Mouse (Mus musculus) hindbrain, embryonic 12.5 days (tissue): ENCODE measurements around the gene Ssna1. TPM values are rescaled to one million over a fixed set of nuclear protein-coding genes. Genes with fewer than 3 reads are reported as not detected.

Experiments
- ATAC-seq: fragments of 200-750 bp; cut with Nextera tagmentation; 2 replicates; pipeline ENCODE4 v1.8.0; 2017; ENCODE audit warnings: moderate TSS enrichment; ENCODE audit not compliant: low FRiP score
- H3K27ac ChIP-seq: fragments of 300-500 bp; sonication (generic); 2 replicates; pipeline ENCODE4 v1.5.1; 2016; ENCODE audit warnings: mild to moderate bottlenecking
- H3K27me3 ChIP-seq: fragments of 300-500 bp; sonication (generic); 2 replicates; pipeline ENCODE4 v1.6.1; 2016; ENCODE audit warnings: mild to moderate bottlenecking
- H3K36me3 ChIP-seq: fragments of 300-500 bp; sonication (generic); 2 replicates; pipeline ENCODE4 v1.6.1; 2016; ENCODE audit warnings: mild to moderate bottlenecking
- H3K4me1 ChIP-seq: fragments of 300-500 bp; sonication (generic); 2 replicates; pipeline ENCODE4 v1.6.1; 2016
- H3K4me2 ChIP-seq: fragments of 300-500 bp; sonication (generic); replicated peaks from 2 replicates; pipeline ENCODE4 v1.6.1; 2016; ENCODE audit warnings: mild to moderate bottlenecking
- H3K4me3 ChIP-seq: fragments of 300-500 bp; sonication (generic); 2 replicates; pipeline ENCODE4 v1.5.1; 2016; ENCODE audit warnings: mild to moderate bottlenecking
- H3K9ac ChIP-seq: fragments of 300-500 bp; sonication (generic); 2 replicates; pipeline ENCODE4 v1.6.1; 2016; ENCODE audit warnings: mild to moderate bottlenecking, moderate library complexity
- H3K9me3 ChIP-seq: fragments of 300-500 bp; sonication (generic); replicated peaks from 2 replicates; pipeline ENCODE4 v1.6.1; 2016; ENCODE audit warnings: mild to moderate bottlenecking
- WGBS: fragments of 180-500 bp; shearing (Covaris S2); methylation state at CpG from one replicate; pipeline ENCODE4 v1.1.7; 2016; 5-methylcytosine and 5-hydroxymethylcytosine counted together
- polyA plus RNA-seq: library from polyadenylated mRNA; unstranded; fragments of >200 nt; fragmentation: Nextera tagmentation; extraction: Ambion mirVana; gene quantifications from 2 replicates; pipeline ENCODE4 v1.2.1, GENCODE M21; 2016

Ssna1 gene
- polyA plus RNA-seq, 1 experiment from 2014 or later = 201 TPM

GRCm38 (mm10) chr2:25246183-25247072 lies 25.8 kb downstream of the Ssna1 start, which contains the start of gene AL732309.1:
TSS of gene AL732309.1 (minus strand) at chr2:25246863.
- WGBS = 87% methylated on average over 10 of the region's 10 CpGs
- Histone ChIP-seq H3K4me3 (no peak within 1 kb of the TSS), H3K9me3 (no peaks in the 10 kb centered on the region), H3K4me2 (no peak within 1 kb of the TSS), H3K27me3 (peaks cover 13% of the 10 kb centered on the region), H3K27ac (no peak within 1 kb of the TSS), H3K4me1 (peaks cover 18% of the 10 kb centered on the region), H3K9ac (no peak within 1 kb of the TSS), H3K36me3 (peaks cover 66% of the 10 kb centered on the region)
- no peak for ATAC-seq

DNA sequence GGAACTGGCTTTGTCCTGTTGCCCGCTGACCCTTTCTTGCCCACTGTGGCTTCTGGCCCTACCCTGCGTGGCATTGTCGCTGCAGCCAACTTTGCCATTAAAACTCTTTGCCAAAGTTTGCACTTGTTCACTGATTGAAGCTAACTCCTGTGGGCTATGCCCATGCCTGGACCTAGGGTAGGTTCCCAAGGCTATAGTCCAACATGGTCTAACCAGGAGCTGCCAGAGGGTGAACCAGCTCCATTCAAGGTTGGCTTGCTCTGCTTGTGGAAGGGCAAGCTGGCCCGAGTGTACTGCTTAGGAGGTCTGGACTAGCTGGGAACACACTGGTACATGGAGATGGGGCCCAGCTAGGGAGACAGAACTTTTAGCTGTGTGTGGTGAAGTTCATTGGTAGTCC lies 28.1 kb downstream of the Ssna1 start:
- Histone ChIP-seq H3K4me1 (peaks cover 26% of the 10 kb centered on the region), H3K4me3 (no peak overlapping the region), H3K27me3 (peaks cover 17% of the 10 kb centered on the region), H3K27ac (no peak overlapping the region), H3K9ac (no peak overlapping the region), H3K4me2 (no peak overlapping the region), H3K36me3 (peaks cover 43% of the 10 kb centered on the region), H3K9me3 (no peaks in the 10 kb centered on the region)
- 82% methylated on average over 4 of the region's 4 CpGs for WGBS
- ATAC-seq = no peak

GRCm38 (mm10) chr2:25243342-25243741 lies 28.9 kb downstream of the Ssna1 start:
- H3K27me3 ChIP-seq = peaks cover 20% of the 10 kb centered on the region
- H3K27ac ChIP-seq = no peak overlapping the region
- peak overlapping the region; percentile 73; the same call in 1 of the 2 replicates for H3K9ac ChIP-seq
- H3K36me3 ChIP-seq = peaks cover 36% of the 10 kb centered on the region
- WGBS = 79% methylated on average over 8 of the region's 8 CpGs
- H3K4me3 ChIP-seq = peak overlapping the region; percentile 55
- H3K4me2 ChIP-seq = peak overlapping the region; percentile 92
- H3K9me3 ChIP-seq = no peaks in the 10 kb centered on the region
- H3K4me1 ChIP-seq = peaks cover 26% of the 10 kb centered on the region
- ATAC-seq = no peak

GRCm38 (mm10) chr2:25242101-25242506 lies 30.1 kb downstream of the Ssna1 start, which contains the start of the genes Rnf208 and Cysrt1:
TSS of gene Rnf208 (plus strand) at chr2:25242255.
TSS of gene Cysrt1 (minus strand) at chr2:25242452.
- Histone ChIP-seq H3K4me1 (peaks cover 26% of the 10 kb centered on the region), H3K4me3 (peak within 1 kb of the TSS; percentile 55), H3K4me2 (peak within 1 kb of the TSS; percentile 92), H3K27ac (peak within 1 kb of the TSS; percentile 76), H3K27me3 (peaks cover 20% of the 10 kb centered on the region), H3K9me3 (no peaks in the 10 kb centered on the region), H3K9ac (peak within 1 kb of the TSS; percentile 73), H3K36me3 (peaks cover 24% of the 10 kb centered on the region)
- peak; percentile 42 for ATAC-seq
- WGBS = 0% methylated on average over 7 of the region's 59 CpGs

GRCm38 (mm10) chr2:25241438-25241775 lies 30.8 kb downstream of the Ssna1 start:
- Histone ChIP-seq H3K36me3 (peaks cover 17% of the 10 kb centered on the region), H3K27ac (peak overlapping the region; percentile 76; the same call in 1 of the 2 replicates), H3K9me3 (no peaks in the 10 kb centered on the region), H3K4me1 (peaks cover 26% of the 10 kb centered on the region), H3K4me3 (peak overlapping the region; percentile 55), H3K27me3 (peaks cover 20% of the 10 kb centered on the region), H3K9ac (peak overlapping the region; percentile 73; the same call in 1 of the 2 replicates), H3K4me2 (peak overlapping the region; percentile 92)
- WGBS = 14% methylated on average over 6 of the region's 6 CpGs
- peak; percentile 5; the same call in 1 of the 2 replicates for ATAC-seq

DNA sequence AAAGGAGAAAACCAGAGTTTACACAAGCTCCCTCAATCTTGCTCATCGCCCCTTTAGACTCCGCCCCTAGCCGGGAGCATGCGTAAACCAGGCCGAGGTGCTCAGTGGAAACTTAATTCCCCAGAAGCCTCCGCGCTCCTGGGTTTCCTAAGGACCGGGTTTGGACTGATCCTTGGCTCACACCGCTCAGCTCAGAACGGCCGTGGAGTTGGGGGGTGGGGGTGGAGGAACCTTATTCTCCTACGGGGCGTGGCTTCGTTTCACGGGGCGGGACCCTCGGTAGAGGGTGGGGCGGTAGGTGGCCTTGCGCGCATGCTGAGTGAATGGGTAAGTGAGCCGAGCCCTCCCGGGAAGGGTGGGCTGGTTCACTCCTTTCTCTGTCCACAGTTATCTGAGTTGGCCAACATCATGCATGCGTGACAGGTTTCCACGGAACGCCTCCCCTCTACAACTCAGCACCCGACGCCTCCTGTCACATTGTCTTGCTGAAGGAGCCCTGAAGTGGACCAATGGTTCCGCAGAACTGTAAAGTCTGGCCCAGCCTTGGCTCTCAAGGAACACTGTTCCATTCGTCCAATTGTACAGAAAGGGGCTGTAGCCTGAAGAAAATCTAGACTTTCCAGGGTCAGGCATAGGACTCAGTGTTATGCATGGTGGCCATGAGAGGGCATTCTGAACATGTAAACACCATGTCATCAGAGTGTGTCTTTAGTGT lies 31.4 kb downstream of the Ssna1 start:
- Histone ChIP-seq H3K4me3 (peak overlapping the region; percentile 55), H3K4me2 (peak overlapping the region; percentile 92), H3K27me3 (peaks cover 24% of the 10 kb centered on the region), H3K27ac (peak overlapping the region; percentile 76), H3K36me3 (peaks cover 11% of the 10 kb centered on the region), H3K9me3 (no peaks in the 10 kb centered on the region), H3K4me1 (peaks cover 26% of the 10 kb centered on the region), H3K9ac (peak overlapping the region; percentile 73)
- peak; percentile 77 for ATAC-seq
- under 1% methylated on average over 29 of the region's 29 CpGs for WGBS

- 55% methylated on average over 8 of the region's 8 CpGs for WGBS
- ATAC-seq = no peak; the same call in 1 of the 2 replicates
- peak overlapping the region; percentile 92 for H3K4me2 ChIP-seq
- 0 out of 2 replicates have a peak overlapping the region, but pooled peaks have one; percentile 32 for H3K9ac ChIP-seq
- H3K4me3 ChIP-seq = peak overlapping the region; percentile 55; the same call in 1 of the 2 replicates
- peak overlapping the region; percentile 76; the same call in 1 of the 2 replicates for H3K27ac ChIP-seq
- no peaks in the 10 kb centered on the region for H3K9me3 ChIP-seq
- H3K4me1 ChIP-seq = peaks cover 26% of the 10 kb centered on the region
- peaks cover 24% of the 10 kb centered on the region for H3K27me3 ChIP-seq
- peaks cover 6% of the 10 kb centered on the region; the same call in 1 of the 2 replicates for H3K36me3 ChIP-seq
Observed at GRCm38 (mm10) chr2:25240310-25240709, 31.9 kb downstream of the Ssna1 start.

DNA sequence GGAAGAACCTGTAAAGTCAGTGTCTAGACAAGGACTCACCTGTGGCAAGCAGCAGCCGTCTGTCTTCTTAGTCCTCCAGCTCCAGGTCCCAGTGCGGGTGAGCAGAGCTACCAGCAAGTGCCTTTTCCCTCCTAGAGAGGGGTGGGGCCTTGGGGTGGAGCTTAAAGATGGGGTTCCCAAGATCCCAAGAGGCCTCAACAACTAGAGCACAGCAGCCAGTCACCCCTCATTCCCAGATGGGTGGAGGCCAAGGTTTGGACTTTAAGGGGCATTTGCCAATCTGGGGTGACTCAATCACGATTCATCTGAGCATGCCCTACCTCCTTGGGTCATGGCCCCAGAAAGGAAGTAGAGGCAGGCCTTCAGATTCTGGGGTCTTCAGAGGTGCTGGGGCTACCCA lies 32.5 kb downstream of the Ssna1 start:
- Histone ChIP-seq H3K9me3 (no peaks in the 10 kb centered on the region), H3K27ac (no peak overlapping the region), H3K9ac (no peak overlapping the region), H3K36me3 (0 out of 2 replicates have a peak, but pooled peaks cover under 1% of the 10 kb centered on the region), H3K4me2 (no peak overlapping the region), H3K4me1 (peaks cover 26% of the 10 kb centered on the region), H3K4me3 (no peak overlapping the region), H3K27me3 (peaks cover 24% of the 10 kb centered on the region)
- no peak for ATAC-seq
- WGBS = 81% methylated on average over 3 of the region's 3 CpGs

DNA sequence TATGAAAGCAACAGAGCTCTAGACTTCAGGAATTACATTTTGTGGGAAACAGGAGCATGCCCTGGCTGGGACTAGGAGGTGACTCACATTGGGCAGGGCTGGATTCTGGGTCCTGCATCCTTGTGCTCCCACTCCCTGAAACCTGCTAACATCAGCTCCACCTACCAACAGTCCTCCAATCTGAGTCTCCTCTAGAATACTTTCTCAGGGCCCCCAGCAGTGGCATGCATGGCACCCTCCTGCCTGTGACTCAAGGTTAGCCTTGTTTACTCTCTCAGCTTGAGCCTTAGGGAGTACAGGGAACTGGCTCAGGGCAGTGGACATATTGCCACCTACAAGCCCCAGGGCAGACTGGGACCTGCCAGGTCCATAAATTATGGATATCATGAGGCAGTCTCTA lies 34.1 kb downstream of the Ssna1 start:
- no peaks in the 10 kb centered on the region for H3K9me3 ChIP-seq
- H3K4me2 ChIP-seq = no peak overlapping the region
- peaks cover 22% of the 10 kb centered on the region for H3K4me1 ChIP-seq
- no peaks in the 10 kb centered on the region for H3K36me3 ChIP-seq
- no peak for ATAC-seq
- no peak overlapping the region for H3K4me3 ChIP-seq
- no peak overlapping the region for H3K27ac ChIP-seq
- H3K9ac ChIP-seq = no peak overlapping the region
- H3K27me3 ChIP-seq = peaks cover 30% of the 10 kb centered on the region

- no peak overlapping the region for H3K9ac ChIP-seq
- ATAC-seq = no peak
- H3K4me2 ChIP-seq = no peak overlapping the region
- H3K9me3 ChIP-seq = no peaks in the 10 kb centered on the region
- no peak overlapping the region for H3K4me3 ChIP-seq
- no peaks in the 10 kb centered on the region for H3K36me3 ChIP-seq
- WGBS = 65% methylated on average over 4 of the region's 4 CpGs
- no peak overlapping the region for H3K27ac ChIP-seq
- peaks cover 16% of the 10 kb centered on the region for H3K4me1 ChIP-seq
- H3K27me3 ChIP-seq = peaks cover 25% of the 10 kb centered on the region
Observed at GRCm38 (mm10) chr2:25237522-25237921, 34.7 kb downstream of the Ssna1 start.

- no peak within 1 kb of the TSS for H3K4me3 ChIP-seq
- H3K27ac ChIP-seq = no peak within 1 kb of the TSS
- no peak within 1 kb of the TSS for H3K4me2 ChIP-seq
- H3K36me3 ChIP-seq = no peaks in the 10 kb centered on the region
- ATAC-seq = no peak
- no peak within 1 kb of the TSS for H3K9ac ChIP-seq
- peaks cover 10% of the 10 kb centered on the region for H3K4me1 ChIP-seq
- peaks cover 25% of the 10 kb centered on the region for H3K27me3 ChIP-seq
- 33% methylated on average over 8 of the region's 8 CpGs for WGBS
- no peaks in the 10 kb centered on the region for H3K9me3 ChIP-seq
Observed at GRCm38 (mm10) chr2:25236614-25237013, 35.6 kb downstream of the Ssna1 start, which contains the start of gene Rnf224. TSS of gene Rnf224 (minus strand) at chr2:25236787.
